Mouse (Mus musculus) liver, embryonic 15.5 days (tissue): Measurements from ENCODE around the gene Mat2a. TPM values are rescaled to one million over a fixed set of nuclear protein-coding genes. Genes with fewer than 3 reads are reported as not detected.
A peak's percentile ranks its signal among the peaks of the same experiment; 100 is the strongest.
"Not testable (repeated sequence)": the region's sequence is repeated elsewhere in the genome, so short reads cannot be mapped to it uniquely, and the experiment has no call there.

Experiments
- ATAC-seq: fragments of 200-750 bp; cut with Nextera tagmentation; 2 replicates; pipeline ENCODE4 v1.8.0; 2017; ENCODE audit warnings: moderate number of reproducible peaks, mild to moderate bottlenecking, moderate library complexity; ENCODE audit not compliant: insufficient read depth
- H3K27ac ChIP-seq: fragments of 300-500 bp; sonication (generic); replicated peaks from 2 replicates; pipeline ENCODE4 v1.5.1; 2015; ENCODE audit warnings: mild to moderate bottlenecking, inconsistent platforms
- H3K27me3 ChIP-seq: fragments of 300-500 bp; sonication (generic); 2 replicates; pipeline ENCODE4 v1.6.1; 2015; ENCODE audit warnings: mild to moderate bottlenecking, inconsistent platforms
- H3K36me3 ChIP-seq: fragments of 300-500 bp; sonication (generic); replicated peaks from 2 replicates; pipeline ENCODE4 v1.6.1; 2015; ENCODE audit warnings: moderate library complexity, mild to moderate bottlenecking, inconsistent platforms
- H3K4me1 ChIP-seq: fragments of 300-500 bp; sonication (generic); replicated peaks from 2 replicates; pipeline ENCODE4 v1.6.1; 2015; ENCODE audit warnings: inconsistent platforms
- H3K4me2 ChIP-seq: fragments of 300-500 bp; sonication (generic); 2 replicates; pipeline ENCODE4 v1.6.1; 2015; ENCODE audit warnings: moderate library complexity, mild to moderate bottlenecking, inconsistent platforms
- H3K4me3 ChIP-seq: fragments of 300-500 bp; sonication (generic); replicated peaks from 2 replicates; pipeline ENCODE4 v1.5.1; 2015; ENCODE audit warnings: mild to moderate bottlenecking, inconsistent platforms
- H3K9ac ChIP-seq: fragments of 300-500 bp; sonication (generic); 2 replicates; pipeline ENCODE4 v1.6.1; 2015; ENCODE audit warnings: moderate library complexity, mild to moderate bottlenecking, inconsistent platforms
- H3K9me3 ChIP-seq: fragments of 300-500 bp; sonication (generic); replicated peaks from 2 replicates; pipeline ENCODE4 v1.6.1; 2016; ENCODE audit warnings: inconsistent platforms
- WGBS: fragments of 180-500 bp; shearing (Covaris S2); methylation state at CpG from one replicate; pipeline ENCODE4 v1.1.7; 2015; ENCODE audit warnings: mixed read lengths; ENCODE audit not compliant: insufficient replicate concordance; 5-methylcytosine and 5-hydroxymethylcytosine counted together
- polyA plus RNA-seq: library from polyadenylated mRNA; unstranded; fragments of >200 nt; fragmentation: Nextera tagmentation; extraction: Ambion mirVana; gene quantifications from 2 replicates; pipeline ENCODE4 v1.2.1, GENCODE M21; 2015

Gene Mat2a
- polyA plus RNA-seq, 1 experiment from 2014 or later: 136 TPM

DNA sequence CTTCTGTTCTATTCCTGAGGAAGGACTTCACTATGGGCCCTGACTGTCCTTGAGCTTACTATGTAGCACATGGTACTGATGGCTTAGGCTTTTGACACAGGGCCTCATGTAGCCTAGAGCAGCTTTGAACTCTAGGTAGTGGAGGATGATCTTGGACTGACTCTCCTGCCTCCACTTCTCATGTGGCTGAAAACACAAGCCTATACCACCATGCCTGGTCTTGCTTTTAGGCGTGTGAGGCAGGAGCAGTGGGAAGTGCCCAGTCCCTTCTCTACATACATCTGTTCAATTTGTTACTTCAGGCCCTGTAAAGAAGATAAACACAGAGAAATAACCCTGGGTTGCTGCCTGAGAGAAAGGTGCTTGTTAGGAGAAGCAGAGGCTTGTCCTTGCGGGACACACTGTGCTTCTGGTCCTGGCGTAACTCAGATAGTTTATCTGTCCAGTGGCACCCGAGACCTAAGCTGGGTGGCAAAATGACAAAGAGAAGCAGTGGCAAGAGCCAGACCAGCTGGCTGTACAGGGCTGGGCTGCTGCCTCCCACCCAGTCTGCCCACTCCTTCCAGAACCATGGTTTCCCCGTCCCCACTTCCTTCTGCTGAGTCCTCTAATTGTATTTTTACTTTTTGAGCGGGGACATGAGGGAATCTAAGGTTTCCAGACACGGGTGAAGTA, 14.9 kb upstream of the Mat2a start:
- peaks cover 42% of the 10 kb centered on the region for H3K4me1 ChIP-seq
- H3K9me3 ChIP-seq: no peaks in the 10 kb centered on the region
- peak overlapping the region; percentile 69 for H3K27ac ChIP-seq
- 20% methylated on average over 7 of the region's 7 CpGs for WGBS
- H3K9ac ChIP-seq: 0 out of 2 replicates have a peak overlapping the region, but pooled peaks have one; percentile 6
- no peak overlapping the region; the same call in 1 of the 2 replicates for H3K4me2 ChIP-seq
- no peaks in the 10 kb centered on the region for H3K27me3 ChIP-seq
- H3K36me3 ChIP-seq: no peaks in the 10 kb centered on the region
- H3K4me3 ChIP-seq: no peak overlapping the region
- ATAC-seq: peak; percentile 85

DNA sequence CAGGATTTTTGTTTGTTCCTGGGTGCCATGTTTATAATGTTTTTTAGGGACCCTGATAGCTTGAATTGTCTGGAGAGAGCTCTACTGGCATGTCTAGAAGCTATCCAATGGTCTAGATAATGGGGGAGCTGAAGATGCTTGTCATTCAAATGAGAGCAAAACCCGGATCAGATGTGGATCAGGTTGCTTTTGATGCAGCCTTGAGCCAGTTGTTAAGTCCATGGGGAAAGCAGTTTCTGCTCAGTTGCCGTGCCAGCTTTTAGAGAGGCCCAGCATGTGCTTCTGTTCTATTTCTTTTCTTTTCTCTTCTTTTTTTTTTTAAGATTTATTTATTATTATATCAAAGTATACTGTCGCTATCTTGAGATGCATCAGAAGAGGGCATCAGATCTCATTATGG, 14.2 kb upstream of the Mat2a start:
- WGBS: 77% methylated on average over 3 of the region's 3 CpGs
- no peak for ATAC-seq

DNA sequence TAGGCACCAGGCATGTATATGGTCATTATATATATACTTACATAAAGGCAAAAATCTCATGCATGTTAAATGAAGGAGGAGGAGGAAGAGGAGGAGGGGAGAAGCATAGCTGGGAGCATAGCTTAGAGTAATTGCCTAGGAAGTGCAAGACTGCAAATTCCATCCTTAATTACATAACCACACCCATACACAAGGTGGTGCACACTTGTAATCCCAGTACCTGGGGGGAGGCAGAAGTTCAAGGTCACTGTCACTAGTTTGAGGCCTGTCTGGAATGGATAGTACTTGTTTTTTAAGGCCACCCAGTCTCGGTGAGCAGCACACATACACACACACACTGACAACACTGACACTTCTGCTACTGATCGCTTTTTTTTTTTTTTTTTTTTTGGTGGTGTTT, 13.0 kb upstream of the Mat2a start:
- no peaks in the 10 kb centered on the region for H3K36me3 ChIP-seq
- H3K4me2 ChIP-seq: no peak overlapping the region
- H3K4me1 ChIP-seq: peaks cover 43% of the 10 kb centered on the region
- no peak overlapping the region for H3K27ac ChIP-seq
- no peaks in the 10 kb centered on the region for H3K27me3 ChIP-seq
- no peak overlapping the region for H3K4me3 ChIP-seq
- H3K9ac ChIP-seq: no peak overlapping the region
- H3K9me3 ChIP-seq: no peaks in the 10 kb centered on the region
- 61% methylated on average over 2 of the region's 2 CpGs for WGBS
- no peak for ATAC-seq

More for the DNA sequence above, 14.2 kb upstream of the Mat2a start:
- no peaks in the 10 kb centered on the region for H3K36me3 ChIP-seq
- H3K4me3 ChIP-seq: no peak overlapping the region
- H3K9me3 ChIP-seq: no peaks in the 10 kb centered on the region
- H3K27ac ChIP-seq: peak overlapping the region; percentile 69
- no peak overlapping the region for H3K9ac ChIP-seq
- H3K4me1 ChIP-seq: peaks cover 38% of the 10 kb centered on the region
- no peaks in the 10 kb centered on the region for H3K27me3 ChIP-seq
- H3K4me2 ChIP-seq: no peak overlapping the region

DNA sequence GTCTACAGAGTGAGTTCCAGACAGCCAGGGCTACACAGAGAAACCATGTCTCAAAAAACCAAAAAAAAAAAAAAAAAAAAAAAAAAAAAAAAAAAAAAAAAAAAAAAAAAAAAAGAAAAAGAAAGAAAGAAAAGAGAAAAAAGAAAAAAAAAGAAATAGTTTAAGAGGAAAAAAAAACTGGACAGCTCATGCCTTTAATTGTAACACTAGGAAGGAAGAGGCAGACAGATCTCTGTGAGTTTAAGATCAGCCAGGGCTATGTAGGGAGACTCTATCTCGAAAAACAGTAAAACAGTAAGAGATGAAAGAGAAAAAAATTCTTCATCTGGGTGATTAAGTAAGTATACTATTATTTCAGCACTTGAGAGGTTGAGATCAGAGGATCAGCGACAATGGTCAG, 12.4 kb upstream of the Mat2a start:
- H3K9me3 ChIP-seq, H3K4me3 ChIP-seq, ATAC-seq, H3K27ac ChIP-seq, H3K4me2 ChIP-seq, H3K27me3 ChIP-seq, H3K36me3 ChIP-seq, H3K9ac ChIP-seq: not testable (repeated sequence)
- peaks cover 41% of the 10 kb centered on the region for H3K4me1 ChIP-seq
- 67% methylated on average over 2 of the region's 2 CpGs for WGBS

DNA sequence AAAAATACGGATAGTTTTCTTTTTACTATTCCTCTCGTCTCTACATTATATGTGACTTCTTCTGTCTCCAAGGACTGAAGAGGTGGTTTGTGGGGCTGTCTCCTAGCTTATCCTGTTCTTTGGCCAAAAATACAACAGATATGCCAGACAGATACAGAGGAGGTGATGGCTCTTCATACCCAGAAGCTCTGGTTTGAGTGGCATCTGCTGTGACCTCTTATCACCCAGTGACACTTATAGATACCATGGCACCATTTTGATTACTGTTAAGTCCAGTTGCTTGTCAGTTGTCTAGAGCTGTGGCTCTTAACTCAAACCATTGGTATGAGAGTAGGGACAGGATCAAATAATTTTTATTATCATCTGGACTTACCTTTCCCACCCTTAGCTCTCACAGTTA, 8.1 kb upstream of the Mat2a start:
- ATAC-seq: peak; percentile 31; the same call in 1 of the 2 replicates
- no peaks in the 10 kb centered on the region for H3K36me3 ChIP-seq
- no peak overlapping the region for H3K27ac ChIP-seq
- H3K4me2 ChIP-seq: no peak overlapping the region
- no peaks in the 10 kb centered on the region for H3K9me3 ChIP-seq
- H3K27me3 ChIP-seq: no peaks in the 10 kb centered on the region
- H3K4me3 ChIP-seq: no peak overlapping the region
- no peak overlapping the region for H3K9ac ChIP-seq
- H3K4me1 ChIP-seq: peaks cover 10% of the 10 kb centered on the region
- WGBS: 64% methylated on average over 2 of the region's 2 CpGs

- no peaks in the 10 kb centered on the region for H3K36me3 ChIP-seq
- no peak overlapping the region for H3K4me3 ChIP-seq
- no peak overlapping the region for H3K4me2 ChIP-seq
- no peak overlapping the region for H3K27ac ChIP-seq
- H3K4me1 ChIP-seq: peaks cover 24% of the 10 kb centered on the region
- H3K9me3 ChIP-seq: no peaks in the 10 kb centered on the region
- ATAC-seq: no peak
- no peaks in the 10 kb centered on the region for H3K27me3 ChIP-seq
- no peak overlapping the region for H3K9ac ChIP-seq
Measured at GRCm38 (mm10) chr6:72445011-72445410, 5.7 kb upstream of the Mat2a start.

DNA sequence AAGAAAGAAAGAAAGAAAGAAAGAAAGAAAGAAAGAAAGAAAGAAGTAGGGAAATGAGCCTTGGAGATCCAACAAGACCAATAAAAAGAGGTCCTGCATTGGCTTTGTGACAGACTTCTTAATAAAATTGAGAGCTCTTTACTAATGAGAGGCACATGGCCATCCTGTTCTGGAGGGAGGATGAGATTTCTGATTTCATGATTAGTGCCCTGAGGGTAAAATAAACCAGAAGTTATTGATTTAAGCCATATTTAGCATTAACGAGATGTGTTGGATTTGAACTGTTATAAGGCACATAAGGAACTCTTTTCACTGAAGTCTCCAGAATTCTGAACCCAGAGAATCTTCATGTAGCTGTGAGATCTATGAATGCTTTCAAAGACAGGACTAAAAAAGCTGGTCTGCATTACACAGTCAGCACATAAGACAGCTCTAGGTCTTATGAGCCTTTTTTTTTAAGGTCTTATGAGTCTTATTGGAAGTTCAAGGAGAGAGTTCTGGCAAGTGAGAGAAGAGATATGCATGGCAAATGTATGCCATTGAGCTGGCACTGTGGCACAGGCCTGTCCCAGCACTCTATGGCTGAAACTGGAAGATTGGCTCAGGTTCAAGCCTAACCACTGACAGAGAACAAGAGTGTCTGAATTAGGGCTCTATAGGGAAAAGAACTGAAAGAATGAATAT, 3.7 kb upstream of the Mat2a start:
- no peak overlapping the region for H3K9ac ChIP-seq
- 68% methylated on average over 1 of the region's 1 CpGs for WGBS
- H3K4me1 ChIP-seq: peaks cover 25% of the 10 kb centered on the region
- H3K4me3 ChIP-seq: no peak overlapping the region
- H3K4me2 ChIP-seq: no peak overlapping the region
- no peak for ATAC-seq
- H3K36me3 ChIP-seq: peaks cover under 1% of the 10 kb centered on the region; the same call in 1 of the 2 replicates
- H3K27ac ChIP-seq: no peak overlapping the region
- H3K9me3 ChIP-seq: no peaks in the 10 kb centered on the region
- H3K27me3 ChIP-seq: no peaks in the 10 kb centered on the region

GRCm38 (mm10) chr6:72440186-72440990, 1.0 kb upstream of the Mat2a start:
- Histone ChIP-seq H3K9ac (peak overlapping the region; percentile 98), H3K36me3 (peaks cover 26% of the 10 kb centered on the region), H3K4me1 (peaks cover 33% of the 10 kb centered on the region), H3K4me3 (peak overlapping the region; percentile 93), H3K27ac (peak overlapping the region; percentile 95), H3K4me2 (peak overlapping the region; percentile 78), H3K9me3 (no peaks in the 10 kb centered on the region), H3K27me3 (no peaks in the 10 kb centered on the region)
- WGBS: 6% methylated on average over 17 of the region's 17 CpGs
- ATAC-seq: no peak

DNA sequence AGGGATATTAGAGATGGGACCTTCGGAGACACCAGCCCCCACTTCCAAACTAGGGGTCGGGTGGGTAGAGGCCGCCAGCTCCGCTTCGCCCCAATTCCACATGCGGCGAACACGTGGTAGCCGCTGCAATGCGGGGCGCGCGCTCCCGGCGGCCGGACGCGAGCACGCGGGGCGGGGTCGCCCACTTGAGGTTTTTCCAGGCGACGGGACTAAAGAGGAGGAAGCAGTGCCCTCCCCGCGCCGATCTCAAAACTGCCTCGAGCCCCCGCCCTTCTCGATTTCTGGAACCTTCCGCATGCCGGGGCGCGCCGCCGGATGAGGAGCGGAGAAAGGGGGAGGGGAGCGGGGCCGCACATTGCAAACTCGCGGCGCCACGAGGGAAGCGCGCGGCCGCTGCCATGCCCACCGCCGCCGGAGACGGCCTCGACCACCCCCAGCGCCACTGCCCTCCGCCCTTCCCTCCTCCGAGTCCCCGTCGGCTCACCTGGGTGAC, 450 bp downstream of the Mat2a start:
- Histone ChIP-seq H3K4me3 (peak overlapping the region; percentile 93), H3K4me1 (peaks cover 33% of the 10 kb centered on the region), H3K9ac (peak overlapping the region; percentile 98), H3K27me3 (no peaks in the 10 kb centered on the region), H3K36me3 (peaks cover 41% of the 10 kb centered on the region), H3K27ac (peak overlapping the region; percentile 95), H3K4me2 (peak overlapping the region; percentile 78), H3K9me3 (no peaks in the 10 kb centered on the region)
- peak; percentile 59 for ATAC-seq
- WGBS: under 1% methylated on average over 57 of the region's 57 CpGs

DNA sequence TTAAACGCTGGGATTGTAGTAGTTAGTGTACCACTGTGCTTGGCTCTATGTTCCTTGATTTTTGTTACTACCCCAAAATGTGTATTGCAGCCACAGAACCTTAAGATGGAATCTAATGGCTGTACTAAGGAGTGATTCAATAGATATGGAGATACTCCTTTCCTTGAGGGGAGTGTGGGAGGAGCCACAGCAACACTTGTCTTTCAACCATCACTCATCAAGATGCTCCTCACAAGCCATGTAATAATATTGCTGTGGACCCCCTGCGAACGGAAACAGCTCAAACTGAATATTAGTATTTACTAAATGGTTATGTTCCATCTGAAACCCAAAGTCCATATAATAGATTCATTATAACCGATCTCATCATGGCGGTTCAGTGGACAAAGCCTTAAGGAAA, 1.1 kb downstream of the Mat2a start:
- peaks cover 47% of the 10 kb centered on the region for H3K36me3 ChIP-seq
- no peak for ATAC-seq
- H3K4me3 ChIP-seq: peak overlapping the region; percentile 93
- H3K9ac ChIP-seq: peak overlapping the region; percentile 98
- H3K4me2 ChIP-seq: peak overlapping the region; percentile 78
- WGBS: 1% methylated on average over 5 of the region's 5 CpGs
- H3K4me1 ChIP-seq: peaks cover 33% of the 10 kb centered on the region
- H3K27ac ChIP-seq: peak overlapping the region; percentile 95; the same call in 1 of the 2 replicates
- H3K9me3 ChIP-seq: no peaks in the 10 kb centered on the region
- H3K27me3 ChIP-seq: no peaks in the 10 kb centered on the region

- WGBS: 80% methylated on average over 2 of the region's 2 CpGs
- Histone ChIP-seq H3K4me2 (no peak overlapping the region), H3K27me3 (no peaks in the 10 kb centered on the region), H3K9me3 (no peaks in the 10 kb centered on the region), H3K9ac (no peak overlapping the region), H3K4me1 (peaks cover 8% of the 10 kb centered on the region), H3K4me3 (no peak overlapping the region), H3K27ac (0 out of 2 replicates have a peak overlapping the region, but pooled peaks have one; percentile 2), H3K36me3 (peaks cover 96% of the 10 kb centered on the region)
- ATAC-seq: no peak
Measured at GRCm38 (mm10) chr6:72432153-72432552, 7.2 kb downstream of the Mat2a start.
